Comparison of ENCODE assay signal across 17 mouse cellular contexts in the genomic region with DNA sequence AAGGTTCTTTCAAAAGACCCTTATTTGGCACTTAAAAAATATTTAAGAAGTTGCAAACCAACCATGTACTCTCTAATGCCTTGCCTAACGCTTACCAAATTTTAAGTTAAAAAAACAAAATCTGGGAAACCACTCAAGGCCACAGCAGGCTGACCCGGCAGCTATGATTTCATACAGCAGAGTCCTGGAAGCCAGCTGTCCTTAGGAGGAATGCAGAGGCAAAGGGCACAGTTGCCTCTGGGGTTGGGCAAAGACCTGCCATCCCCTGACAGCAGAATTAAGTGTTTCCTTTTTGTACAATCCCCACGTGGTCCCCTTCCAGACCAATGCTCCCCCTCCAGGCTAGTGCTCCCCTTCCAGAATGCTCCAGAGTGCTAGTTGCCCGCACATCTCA.
A peak's percentile ranks its signal among the peaks of the same experiment; 100 is the strongest.
DNase-seq lines count a peak whose midpoint lies in the region; ATAC-seq lines count a peak whose summit lies in the region.
"Had no signal": no experiment of that assay in that cellular context is flagged by ENCODE, and none has a peak within 500 bp of the region (broad histone marks: within the 10 kb centered on the region; RNA-seq: fewer than 3 reads in every experiment).

No protein-coding gene starts in this region.

- H3K9ac ChIP-seq in hindbrain, embryonic 16.5 days (ENCODE audit: low read depth, low read length) = no peak overlapping the region
- no peak overlapping the region for H3K9ac ChIP-seq in midbrain, embryonic 16.5 days (ENCODE audit: low read depth, low read length)
- H3K9ac ChIP-seq: liver, embryonic 14.5 days had no signal

- H3K36me3 ChIP-seq in hindbrain, embryonic 10.5 days = no peaks in the 10 kb centered on the region
- H3K36me3 ChIP-seq in hindbrain, embryonic 16.5 days (ENCODE audit: control insufficient read depth, insufficient read depth, low read length) = no peaks in the 10 kb centered on the region
- no peaks in the 10 kb centered on the region for H3K36me3 ChIP-seq in midbrain, embryonic 16.5 days (ENCODE audit: control insufficient read depth, insufficient read depth, low read length)
- no peaks in the 10 kb centered on the region for H3K36me3 ChIP-seq in midbrain, embryonic 10.5 days

- H3K4me3 ChIP-seq in hindbrain, embryonic 10.5 days = no peak overlapping the region
- H3K4me3 ChIP-seq in hindbrain, embryonic 16.5 days (ENCODE audit: low read length) = no peak overlapping the region
- H3K4me3 ChIP-seq in midbrain, embryonic 16.5 days (ENCODE audit: low read depth, low read length) = no peak overlapping the region
- no peak overlapping the region for H3K4me3 ChIP-seq in midbrain, embryonic 10.5 days
- H3K4me3 ChIP-seq: heart, adult 2 months had no signal

- WGBS in hindbrain, embryonic 10.5 days = 59% methylated on average over 4 of the region's 4 CpGs
- 40% methylated on average over 4 of the region's 4 CpGs for WGBS in hindbrain, embryonic 16.5 days
- WGBS in midbrain, embryonic 16.5 days = 40% methylated on average over 4 of the region's 4 CpGs
- WGBS in midbrain, embryonic 10.5 days = 74% methylated on average over 4 of the region's 4 CpGs

- no peaks in the 10 kb centered on the region for H3K9me3 ChIP-seq in hindbrain, embryonic 10.5 days
- H3K9me3 ChIP-seq in hindbrain, embryonic 16.5 days (ENCODE audit: control insufficient read depth, low read length) = no peaks in the 10 kb centered on the region
- H3K9me3 ChIP-seq in midbrain, embryonic 16.5 days (replicated peaks; ENCODE audit: control insufficient read depth, low read length, poor library complexity, severe bottlenecking) = no peaks in the 10 kb centered on the region
- no peaks in the 10 kb centered on the region for H3K9me3 ChIP-seq in midbrain, embryonic 10.5 days (replicated peaks)

- no peak overlapping the region for H3K4me2 ChIP-seq in hindbrain, embryonic 16.5 days (ENCODE audit: low read length)
- H3K4me2 ChIP-seq in midbrain, embryonic 16.5 days (ENCODE audit: low read length) = no peak overlapping the region

- H3K27ac ChIP-seq in hindbrain, embryonic 10.5 days = no peak overlapping the region
- H3K27ac ChIP-seq in hindbrain, embryonic 16.5 days (ENCODE audit: low read depth, low read length) = no peak overlapping the region
- H3K27ac ChIP-seq in midbrain, embryonic 16.5 days (ENCODE audit: low read length) = no peak overlapping the region
- H3K27ac ChIP-seq in midbrain, embryonic 10.5 days (replicated peaks) = no peak overlapping the region
- H3K27ac ChIP-seq: heart, adult 2 months; liver, embryonic 14.5 days had no signal

- 0 out of 2 replicates have a peak, but pooled peaks cover 10% of the 10 kb centered on the region for H3K4me1 ChIP-seq in hindbrain, embryonic 10.5 days (replicated peaks)
- no peaks in the 10 kb centered on the region; the same call in 1 of the 2 replicates for H3K4me1 ChIP-seq in hindbrain, embryonic 16.5 days (ENCODE audit: control insufficient read depth, insufficient read depth, low read depth, low read length)
- peaks cover 12% of the 10 kb centered on the region; the same call in 1 of the 2 replicates for H3K4me1 ChIP-seq in midbrain, embryonic 16.5 days (ENCODE audit: control insufficient read depth, insufficient read depth, low read length)
- peaks cover 13% of the 10 kb centered on the region for H3K4me1 ChIP-seq in midbrain, embryonic 10.5 days

- peak; percentile 63 to 80 for DNase-seq in adrenal gland, adult (ENCODE audit: inconsistent age in 2 of 2, low spot score in 1 of 2)
- DNase-seq in adrenal gland, postnatal 4 days (ENCODE audit: low spot score in 2 of 2) = no peak
- DNase-seq in hindbrain, embryonic 10.5 days (ENCODE audit: low spot score) = peak; percentile 8
- DNase-seq in midbrain, embryonic 10.5 days (ENCODE audit: low spot score) = no peak
- no peak for DNase-seq in thymus, postnatal 14 days
- DNase-seq in right cerebral cortex, postnatal 25 days = no peak
- DNase-seq: cerebellum, adult 11 months; cerebellum, postnatal 36 days; kidney, postnatal 14 days; left cerebral cortex, postnatal 4 days; right cerebral cortex, postnatal 4 days had no signal

- no peaks in the 10 kb centered on the region for H3K27me3 ChIP-seq in hindbrain, embryonic 10.5 days (ENCODE audit: insufficient read depth, poor library complexity, severe bottlenecking)
- no peaks in the 10 kb centered on the region for H3K27me3 ChIP-seq in hindbrain, embryonic 16.5 days (replicated peaks; ENCODE audit: control insufficient read depth, insufficient read depth, low read length)
- no peaks in the 10 kb centered on the region for H3K27me3 ChIP-seq in midbrain, embryonic 16.5 days (ENCODE audit: control insufficient read depth, insufficient read depth, low read depth, low read length)
- H3K27me3 ChIP-seq in midbrain, embryonic 10.5 days (ENCODE audit: low read depth, poor library complexity, severe bottlenecking) = no peaks in the 10 kb centered on the region
- H3K27me3 ChIP-seq: CH12.LX had no signal

- no peak for ATAC-seq in hindbrain, embryonic 16.5 days
- 0 out of 2 replicates have a peak, but pooled peaks have one; percentile 43 for ATAC-seq in midbrain, embryonic 16.5 days
- ATAC-seq: intestine, postnatal 0 days had no signal

Comparison
In these comparisons a context has a peak if more than half of its experiments do, and no peak if none do; other contexts are left out.
1. DNase-seq: peak in adrenal gland, adult (2 of 2) and hindbrain, embryonic 10.5 days (single experiment); none in adrenal gland, postnatal 4 days (0 of 2), midbrain, embryonic 10.5 days (single experiment), thymus, postnatal 14 days (single experiment) and right cerebral cortex, postnatal 25 days (single experiment).